Mouse (Mus musculus) bone marrow, adult 2 months (tissue): Measurements from ENCODE around the gene Sycp2l.

ENCODE experiments used
- CTCF ChIP-seq: fragments of 200-500 bp; IDR thresholded peaks from 2 replicates; pipeline ENCODE4 v1.5.1; 2011; ENCODE audit warnings: low read length, control low read depth; ENCODE audit not compliant: control insufficient read depth, insufficient read depth
- POLR2A ChIP-seq: fragments of 200-500 bp; IDR thresholded peaks from 2 replicates; pipeline ENCODE4 v1.6.1; 2011; ENCODE audit warnings: low read depth, mild to moderate bottlenecking, control low read depth, low read length, borderline replicate concordance; ENCODE audit not compliant: control insufficient read depth

DNA sequence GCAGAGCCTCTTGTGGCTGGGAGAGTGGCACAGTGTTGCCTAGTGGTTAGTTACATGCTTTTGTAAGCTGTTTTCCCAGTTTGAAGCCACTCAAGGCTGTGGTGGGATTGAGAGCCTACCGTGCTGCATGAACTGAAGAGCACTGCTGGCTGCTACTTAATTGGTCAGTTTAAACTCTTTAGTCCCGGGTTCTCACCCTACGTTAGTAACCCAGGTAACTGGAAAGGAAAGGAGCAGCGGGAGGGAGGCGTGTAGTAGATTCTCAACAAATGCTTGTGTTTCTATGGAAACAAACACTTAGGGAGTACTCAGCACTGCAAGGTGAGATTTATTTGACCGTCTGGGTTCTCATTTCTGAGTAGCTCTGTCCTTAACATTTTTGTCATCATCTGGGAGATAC is 73.8 kb downstream of the Sycp2l start:
- TF ChIP-seq POLR2A (no peak), CTCF (no peak)
